Mouse (Mus musculus): ENCODE data around the gene C3ar1. TPM values are rescaled to one million over a fixed set of nuclear protein-coding genes. Genes with fewer than 3 reads are reported as not detected.

C3ar1 gene
- polyA plus RNA-seq, 1 experiment from 2014 or later = 1.9 TPM

DNA sequence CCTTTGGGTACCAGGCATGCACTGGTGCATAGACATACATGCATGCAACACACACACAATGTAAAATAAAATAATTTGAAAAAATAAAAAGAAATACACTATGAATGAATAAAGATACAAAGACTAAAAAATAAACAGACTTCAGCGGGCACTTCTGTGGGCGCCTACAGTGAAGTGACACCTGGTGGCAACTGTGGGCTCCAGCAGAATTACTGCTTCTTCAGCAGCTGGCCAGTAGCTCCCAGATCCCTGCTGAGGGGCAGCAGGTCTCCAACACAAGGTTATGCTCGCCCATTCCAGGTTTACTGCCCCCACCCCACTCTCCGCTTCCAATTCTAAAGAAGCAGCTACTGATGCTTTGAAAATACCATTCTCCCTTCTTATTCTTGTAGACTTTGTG is 12.0 kb upstream of the C3ar1 start:
- no peak for ATAC-seq (replicated peaks; ENCODE audit: low FRiP score)
- Histone ChIP-seq H3K4me3 (replicated peaks) (no peak overlapping the region), H3K36me3 (no peaks in the 10 kb centered on the region)

DNA sequence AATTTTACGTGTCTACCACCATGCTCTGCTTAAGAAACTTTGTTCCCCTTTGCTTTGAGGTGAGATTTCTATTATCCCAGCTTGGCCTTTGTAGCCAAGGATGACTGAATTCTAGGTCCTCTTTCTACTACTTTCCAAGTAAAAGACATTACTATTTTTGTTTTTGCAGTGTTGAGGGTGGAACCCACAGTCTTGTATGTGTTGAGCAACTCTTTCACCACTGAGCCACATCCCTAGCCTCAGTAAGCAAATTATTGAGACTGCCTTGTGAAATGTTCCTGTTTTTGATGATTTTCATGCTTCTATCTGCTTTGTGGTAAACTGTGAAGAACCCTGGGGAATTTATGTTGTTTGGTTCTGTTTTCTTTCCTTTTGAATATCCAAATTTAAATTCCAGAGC is 6.9 kb upstream of the C3ar1 start:
- H3K4me1 ChIP-seq = no peaks in the 10 kb centered on the region
- no peaks in the 10 kb centered on the region for H3K36me3 ChIP-seq
- peaks cover 12% of the 10 kb centered on the region for H3K9me3 ChIP-seq (replicated peaks)
- ATAC-seq (replicated peaks; ENCODE audit: low FRiP score) = no peak
- H3K4me3 ChIP-seq (replicated peaks) = no peak overlapping the region
- no peak overlapping the region for H3K4me2 ChIP-seq
- WGBS = 93% methylated on average over 1 of the region's 1 CpGs
- no peak overlapping the region for H3K27ac ChIP-seq
- no peak overlapping the region for H3K9ac ChIP-seq
- no peaks in the 10 kb centered on the region for H3K27me3 ChIP-seq

More for the DNA sequence above, 12.0 kb upstream of the C3ar1 start:
- Histone ChIP-seq H3K4me2 (no peak overlapping the region), H3K27ac (no peak overlapping the region), H3K9ac (no peak overlapping the region), H3K27me3 (no peaks in the 10 kb centered on the region), H3K9me3 (replicated peaks) (no peaks in the 10 kb centered on the region), H3K4me1 (no peaks in the 10 kb centered on the region)
- 61% methylated on average over 4 of the region's 4 CpGs for WGBS

DNA sequence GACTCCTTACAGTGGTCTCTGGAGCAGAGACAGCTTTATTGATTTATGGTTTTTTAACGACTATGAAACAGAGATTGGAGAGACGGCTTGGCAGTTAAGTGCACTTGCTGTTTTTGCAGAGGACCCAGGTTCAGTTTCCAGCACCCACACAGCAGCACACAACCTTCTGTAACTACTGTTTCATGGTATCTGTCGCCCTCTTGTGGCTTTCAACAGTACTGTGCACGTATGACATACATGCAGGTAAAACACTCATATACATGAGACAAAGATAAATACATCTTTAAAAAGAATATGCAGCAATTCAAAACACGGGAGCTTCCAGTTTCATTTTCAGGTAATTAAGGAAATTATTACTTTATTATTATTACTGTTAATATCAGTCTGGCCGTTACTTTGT is 6.5 kb upstream of the C3ar1 start:
- no peak overlapping the region for H3K9ac ChIP-seq
- 73% methylated on average over 6 of the region's 6 CpGs for WGBS
- no peak for ATAC-seq (replicated peaks; ENCODE audit: low FRiP score)

DNA sequence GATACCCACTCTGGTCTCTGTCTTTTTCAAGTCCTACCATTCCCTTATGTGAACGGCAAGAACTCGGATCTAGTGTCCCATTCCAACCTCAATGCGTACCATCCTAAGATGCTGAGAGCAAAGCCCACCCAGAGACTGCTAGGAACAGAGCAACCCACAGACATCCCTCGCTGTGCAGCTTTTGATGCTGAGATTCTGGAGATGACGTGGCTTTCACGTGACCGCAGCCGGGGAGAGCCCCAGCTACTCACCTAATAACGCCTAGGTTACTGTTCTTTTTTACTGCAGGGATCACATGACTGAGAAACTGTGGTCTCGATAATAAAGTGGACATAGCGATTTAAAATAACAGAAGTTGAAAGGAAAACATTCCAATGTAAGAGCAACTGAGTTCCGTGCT is 1.4 kb downstream of the C3ar1 start:
- ATAC-seq (replicated peaks; ENCODE audit: low FRiP score) = no peak
- 80% methylated on average over 12 of the region's 12 CpGs for WGBS
- no peaks in the 10 kb centered on the region for H3K36me3 ChIP-seq

More for the DNA sequence above, 6.5 kb upstream of the C3ar1 start:
- Histone ChIP-seq H3K4me3 (replicated peaks) (no peak overlapping the region), H3K27ac (no peak overlapping the region), H3K9me3 (replicated peaks) (peaks cover 12% of the 10 kb centered on the region), H3K4me2 (no peak overlapping the region), H3K27me3 (no peaks in the 10 kb centered on the region), H3K4me1 (no peaks in the 10 kb centered on the region), H3K36me3 (no peaks in the 10 kb centered on the region)

DNA sequence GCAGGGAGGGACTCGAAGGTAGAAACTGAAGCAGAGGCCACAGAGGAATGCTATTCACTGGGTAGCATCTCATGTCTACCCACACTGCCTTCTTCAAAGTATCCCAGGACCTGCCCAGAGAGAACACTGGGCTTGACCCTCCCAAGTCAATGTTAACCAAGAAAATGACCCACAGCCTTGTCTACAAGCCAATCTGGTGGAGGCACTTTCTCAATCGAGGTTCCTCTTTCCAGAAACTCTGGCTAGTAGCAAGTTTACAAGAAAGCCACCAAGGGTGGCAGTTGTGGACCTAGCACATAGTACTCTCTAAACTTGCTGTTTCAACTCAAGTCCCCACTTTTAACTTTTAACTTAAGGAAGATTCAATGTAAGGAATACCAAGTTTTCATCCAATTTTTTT is 3.3 kb downstream of the C3ar1 start:
- Histone ChIP-seq H3K9me3 (replicated peaks) (no peaks in the 10 kb centered on the region), H3K9ac (no peak overlapping the region), H3K4me2 (no peak overlapping the region), H3K27me3 (no peaks in the 10 kb centered on the region), H3K36me3 (no peaks in the 10 kb centered on the region), H3K27ac (no peak overlapping the region), H3K4me1 (no peaks in the 10 kb centered on the region), H3K4me3 (replicated peaks) (no peak overlapping the region)
- no peak for ATAC-seq (replicated peaks; ENCODE audit: low FRiP score)
- 72% methylated on average over 2 of the region's 2 CpGs for WGBS

More for the DNA sequence above, 1.4 kb downstream of the C3ar1 start:
- H3K4me2 ChIP-seq = no peak overlapping the region
- H3K4me3 ChIP-seq (replicated peaks) = no peak overlapping the region
- H3K9me3 ChIP-seq (replicated peaks) = no peaks in the 10 kb centered on the region
- H3K27me3 ChIP-seq = no peaks in the 10 kb centered on the region
- H3K4me1 ChIP-seq = no peaks in the 10 kb centered on the region
- H3K9ac ChIP-seq = no peak overlapping the region
- H3K27ac ChIP-seq = no peak overlapping the region

DNA sequence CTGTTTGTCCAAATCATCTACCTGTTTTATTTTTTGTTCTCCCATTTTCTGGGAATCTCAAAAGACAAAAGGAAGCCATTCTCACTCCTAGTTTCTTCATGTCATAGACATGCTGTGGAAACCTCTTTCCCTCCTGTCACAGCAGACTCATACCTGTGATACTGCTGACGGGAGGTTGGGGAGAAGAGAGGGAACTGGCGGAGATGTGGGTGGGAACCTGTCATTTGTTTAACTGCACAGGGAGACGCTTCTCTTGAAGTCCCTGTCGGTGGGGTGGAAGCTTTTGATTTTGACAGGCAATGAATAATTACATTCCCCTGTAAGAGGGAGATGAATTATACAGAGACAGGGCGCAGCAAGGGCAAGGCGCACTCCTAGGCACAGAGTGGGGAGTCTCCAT is 12.2 kb downstream of the C3ar1 start:
- no peak overlapping the region for H3K9ac ChIP-seq
- no peak overlapping the region for H3K4me3 ChIP-seq (replicated peaks)
- no peaks in the 10 kb centered on the region for H3K9me3 ChIP-seq (replicated peaks)
- H3K27ac ChIP-seq = no peak overlapping the region
- no peaks in the 10 kb centered on the region for H3K4me1 ChIP-seq
- no peak for ATAC-seq (replicated peaks; ENCODE audit: low FRiP score)
- H3K36me3 ChIP-seq = peaks cover 64% of the 10 kb centered on the region
- WGBS = 69% methylated on average over 6 of the region's 6 CpGs
- no peak overlapping the region for H3K4me2 ChIP-seq
- H3K27me3 ChIP-seq = no peaks in the 10 kb centered on the region

DNA sequence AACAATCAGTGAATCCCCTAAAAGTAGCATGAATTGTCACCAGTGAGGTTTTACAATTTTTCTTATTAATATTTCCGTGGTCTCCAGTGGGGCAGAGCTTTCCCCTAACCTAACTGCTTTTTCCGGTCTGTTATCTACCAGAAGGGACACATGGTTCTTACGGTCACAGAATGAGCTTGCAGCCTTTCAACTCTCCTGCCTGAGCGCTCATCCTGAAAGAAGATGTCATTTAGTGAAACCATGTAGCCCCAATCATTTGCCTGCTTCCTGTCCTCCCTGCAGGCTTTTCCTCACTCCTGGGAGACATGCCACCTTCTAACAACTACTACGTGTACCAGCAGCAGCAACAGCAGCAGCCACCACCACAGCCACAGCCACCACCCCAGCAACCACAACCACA is 18.4 kb downstream of the C3ar1 start:
- H3K4me2 ChIP-seq = no peak overlapping the region
- H3K4me3 ChIP-seq (replicated peaks) = no peak overlapping the region
- no peak overlapping the region for H3K27ac ChIP-seq
- H3K9me3 ChIP-seq (replicated peaks) = no peaks in the 10 kb centered on the region
- H3K4me1 ChIP-seq = no peaks in the 10 kb centered on the region
- H3K27me3 ChIP-seq = no peaks in the 10 kb centered on the region
- no peak for ATAC-seq (replicated peaks; ENCODE audit: low FRiP score)
- peaks cover 97% of the 10 kb centered on the region for H3K36me3 ChIP-seq
- no peak overlapping the region for H3K9ac ChIP-seq
- WGBS = 79% methylated on average over 5 of the region's 5 CpGs

DNA sequence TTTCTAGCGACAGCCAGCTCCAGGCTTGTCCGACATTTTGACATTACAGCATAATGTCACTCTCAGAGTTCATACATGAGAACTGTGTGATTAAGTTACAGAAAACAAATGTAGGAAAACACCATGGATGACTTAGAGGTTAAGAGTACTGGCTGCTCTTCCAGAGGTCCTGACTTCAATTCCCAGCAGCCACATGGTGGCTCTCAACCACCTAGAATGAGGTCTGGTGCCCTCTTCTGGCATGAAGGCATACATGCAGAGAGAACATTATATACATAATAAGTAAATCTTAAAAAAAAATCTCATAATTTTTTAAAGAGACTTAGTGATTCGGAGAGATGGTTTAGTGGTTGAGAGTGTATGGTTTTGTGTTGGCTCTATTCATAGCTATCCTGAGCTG is 19.0 kb downstream of the C3ar1 start:
- no peak for ATAC-seq (replicated peaks; ENCODE audit: low FRiP score)
- Histone ChIP-seq H3K4me2 (no peak overlapping the region), H3K9me3 (replicated peaks) (no peaks in the 10 kb centered on the region), H3K4me3 (replicated peaks) (no peak overlapping the region), H3K27ac (no peak overlapping the region), H3K36me3 (peaks cover 99% of the 10 kb centered on the region), H3K4me1 (no peaks in the 10 kb centered on the region), H3K27me3 (no peaks in the 10 kb centered on the region), H3K9ac (no peak overlapping the region)
- WGBS = 97% methylated on average over 3 of the region's 3 CpGs

DNA sequence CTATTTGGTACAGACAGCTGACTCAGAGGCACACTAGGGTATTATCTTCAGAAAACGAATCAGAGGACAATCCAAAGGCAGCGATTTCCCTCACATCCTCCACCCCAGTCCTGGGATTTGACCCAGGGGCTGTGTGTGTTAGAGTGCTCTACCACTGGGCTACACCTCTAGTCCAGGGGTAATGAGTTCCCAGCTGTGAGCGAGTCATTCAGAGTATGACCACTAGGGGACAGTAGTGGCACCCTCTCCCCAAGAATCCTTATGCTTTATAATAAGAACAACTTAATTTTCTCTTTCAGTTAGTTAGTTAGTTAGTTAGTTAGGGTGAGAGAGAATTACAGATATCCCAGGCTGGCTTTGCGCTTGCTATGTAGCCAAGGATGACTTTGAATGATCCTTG is 21.6 kb downstream of the C3ar1 start:
- 74% methylated on average over 4 of the region's 4 CpGs for WGBS
- ATAC-seq (replicated peaks; ENCODE audit: low FRiP score) = no peak
- H3K36me3 ChIP-seq = peaks cover 96% of the 10 kb centered on the region

DNA sequence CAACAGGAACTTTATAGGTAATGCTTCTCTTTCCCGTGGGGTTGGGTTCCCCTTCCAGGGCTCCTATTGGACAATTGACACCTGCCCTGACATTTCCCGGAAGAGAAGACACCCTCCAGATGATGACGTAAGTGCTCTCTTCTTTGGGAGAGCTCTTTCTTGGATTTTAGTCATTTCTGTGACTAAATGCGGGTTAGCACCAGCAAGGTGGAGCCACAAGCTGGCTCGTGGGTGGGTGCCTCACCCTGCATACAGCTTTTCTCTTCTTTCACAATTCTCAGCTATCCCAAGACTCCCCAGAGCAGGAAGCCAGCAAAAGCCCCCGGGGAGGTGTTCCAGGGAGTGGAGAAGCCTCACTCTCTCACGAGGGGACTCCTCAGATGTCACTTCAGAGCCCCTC is 23.1 kb downstream of the C3ar1 start:
- Histone ChIP-seq H3K9ac (no peak overlapping the region), H3K4me2 (no peak overlapping the region), H3K9me3 (replicated peaks) (no peaks in the 10 kb centered on the region), H3K36me3 (peaks cover 96% of the 10 kb centered on the region), H3K4me3 (replicated peaks) (no peak overlapping the region), H3K27me3 (no peaks in the 10 kb centered on the region), H3K27ac (no peak overlapping the region), H3K4me1 (no peaks in the 10 kb centered on the region)
- ATAC-seq (replicated peaks; ENCODE audit: low FRiP score) = no peak
- 82% methylated on average over 7 of the region's 7 CpGs for WGBS

More for the DNA sequence above, 21.6 kb downstream of the C3ar1 start:
- Histone ChIP-seq H3K4me3 (replicated peaks) (no peak overlapping the region), H3K9ac (no peak overlapping the region), H3K4me2 (no peak overlapping the region), H3K4me1 (no peaks in the 10 kb centered on the region), H3K27ac (no peak overlapping the region), H3K27me3 (no peaks in the 10 kb centered on the region), H3K9me3 (replicated peaks) (no peaks in the 10 kb centered on the region)

DNA sequence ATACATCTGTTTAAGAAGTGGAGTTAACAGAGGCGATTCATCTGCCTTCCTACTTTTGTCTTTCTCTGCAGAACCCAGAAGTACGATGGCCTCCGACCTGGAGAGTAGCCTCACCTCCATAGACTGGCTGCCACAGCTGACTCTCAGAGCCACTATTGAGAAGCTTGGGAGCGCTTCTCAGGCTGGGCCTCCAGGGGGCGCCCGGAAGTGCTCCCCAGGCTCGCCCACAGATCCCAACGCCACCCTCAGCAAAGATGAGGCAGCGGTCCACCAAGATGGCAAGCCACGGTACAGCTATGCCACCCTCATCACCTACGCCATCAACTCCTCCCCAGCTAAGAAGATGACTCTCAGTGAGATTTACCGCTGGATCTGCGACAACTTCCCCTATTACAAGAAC is 27.9 kb downstream of the C3ar1 start:
- Histone ChIP-seq H3K27ac (no peak overlapping the region), H3K4me2 (no peak overlapping the region), H3K9ac (no peak overlapping the region), H3K4me3 (replicated peaks) (no peak overlapping the region), H3K36me3 (peaks cover 50% of the 10 kb centered on the region), H3K4me1 (peaks cover 33% of the 10 kb centered on the region), H3K9me3 (replicated peaks) (no peaks in the 10 kb centered on the region), H3K27me3 (no peaks in the 10 kb centered on the region)
- 52% methylated on average over 13 of the region's 13 CpGs for WGBS
- ATAC-seq (replicated peaks; ENCODE audit: low FRiP score) = no peak

DNA sequence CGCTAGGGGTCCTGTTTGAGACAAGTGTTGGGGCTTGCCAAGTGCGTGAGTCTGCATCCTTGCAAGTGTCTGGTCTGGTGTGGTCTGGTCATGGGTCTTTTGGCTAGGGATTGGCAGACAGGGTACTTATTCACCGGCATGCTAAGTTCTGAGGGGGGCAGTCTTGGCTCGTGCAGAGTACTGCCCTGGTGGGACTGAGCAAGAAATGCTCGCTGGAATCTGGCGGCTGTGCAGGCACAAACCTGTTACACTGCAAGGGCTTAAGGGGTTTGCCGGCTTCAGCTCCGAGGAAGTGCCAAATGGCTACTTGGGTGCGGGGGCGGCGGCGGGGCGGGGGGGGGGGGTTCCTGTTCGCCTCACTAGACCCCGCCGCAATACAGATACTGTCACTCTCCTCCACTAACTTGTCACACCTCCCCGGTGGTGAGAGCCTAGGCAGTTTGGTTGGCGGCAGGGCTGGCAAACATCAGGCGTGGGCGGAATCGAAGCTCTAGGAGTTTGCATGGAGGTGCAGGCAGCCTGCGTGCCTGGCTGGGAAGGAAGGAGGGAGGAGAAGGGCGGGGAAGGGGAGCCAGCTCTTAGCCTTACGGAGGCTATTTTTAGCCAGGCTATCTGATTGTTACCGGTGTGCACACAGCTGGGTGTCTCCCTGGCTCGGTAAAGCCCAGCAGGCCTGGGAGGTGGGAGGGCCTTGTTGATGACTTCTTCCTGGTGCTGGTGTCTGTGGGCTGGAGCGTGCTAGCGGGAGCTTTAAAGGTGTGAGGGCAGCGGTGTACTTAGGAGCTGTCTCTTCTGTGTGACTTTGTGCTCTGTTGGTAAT is 29.8 kb downstream of the C3ar1 start:
- Histone ChIP-seq H3K9ac (peak overlapping the region; percentile 29; the same call in 1 of the 2 replicates), H3K4me1 (peaks cover 50% of the 10 kb centered on the region), H3K4me2 (peak overlapping the region; percentile 67), H3K36me3 (peaks cover 36% of the 10 kb centered on the region), H3K27ac (peak overlapping the region; percentile 67), H3K9me3 (replicated peaks) (no peaks in the 10 kb centered on the region), H3K27me3 (no peaks in the 10 kb centered on the region), H3K4me3 (replicated peaks) (peak overlapping the region; percentile 40)
- 2% methylated on average over 29 of the region's 29 CpGs for whole genome bisulfite sequencing
- peak; percentile 92 for ATAC-seq (replicated peaks; ENCODE audit: low FRiP score)

DNA sequence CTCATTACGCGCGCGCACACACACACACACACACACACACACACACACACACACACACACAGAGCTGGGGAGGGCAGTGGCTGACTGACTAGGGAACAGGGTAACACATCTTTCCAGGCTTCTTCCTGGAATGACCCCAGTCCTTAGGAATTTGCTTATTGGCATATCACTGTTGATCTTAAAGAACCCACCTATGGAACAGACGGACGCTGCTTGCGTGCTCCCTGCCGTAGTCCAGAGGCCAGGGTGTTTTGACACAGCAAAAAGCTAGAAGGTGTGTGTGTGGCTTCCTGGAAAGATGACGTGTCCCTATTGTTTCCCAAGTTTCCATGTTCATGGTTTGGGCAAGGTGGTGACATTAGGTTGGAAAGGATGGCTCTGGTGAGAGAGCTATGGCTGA is 30.8 kb downstream of the C3ar1 start:
- no peaks in the 10 kb centered on the region for H3K9me3 ChIP-seq (replicated peaks)
- H3K36me3 ChIP-seq = peaks cover 26% of the 10 kb centered on the region
- no peaks in the 10 kb centered on the region for H3K27me3 ChIP-seq
- no peak overlapping the region for H3K4me3 ChIP-seq (replicated peaks)
- H3K27ac ChIP-seq = no peak overlapping the region
- peak overlapping the region; percentile 67; the same call in 1 of the 2 replicates for H3K4me2 ChIP-seq
- H3K9ac ChIP-seq = no peak overlapping the region
- no peak for ATAC-seq (replicated peaks; ENCODE audit: low FRiP score)
- H3K4me1 ChIP-seq = peaks cover 59% of the 10 kb centered on the region
- 83% methylated on average over 9 of the region's 9 CpGs for WGBS
